Mouse (Mus musculus) lung, postnatal 25 days (tissue): ENCODE measurements around the gene Itm2b.

Experiments
- DNase-seq: peaks from one replicate; pipeline ENCODE4 v3.0.0; 2022; ENCODE audit warnings: low spot score

Itm2b gene

GRCm38 (mm10) chr14:73394263-73395006 is 9.3 kb upstream of the Itm2b start:
- no peak for DNase-seq

GRCm38 (mm10) chr14:73391457-73391856 is 6.4 kb upstream of the Itm2b start:
- no peak for DNase-seq

GRCm38 (mm10) chr14:73390196-73390595 is 5.1 kb upstream of the Itm2b start:
- no peak for DNase-seq

GRCm38 (mm10) chr14:73389059-73389458 is 4.0 kb upstream of the Itm2b start:
- peak; percentile 77 for DNase-seq

- peak; percentile 56 for DNase-seq
Observed at GRCm38 (mm10) chr14:73388546-73388945, 3.5 kb upstream of the Itm2b start.

- no peak for DNase-seq
Observed at GRCm38 (mm10) chr14:73386493-73386892, 1.4 kb upstream of the Itm2b start.

GRCm38 (mm10) chr14:73385720-73386374 is 758 bp upstream of the Itm2b start:
- no peak for DNase-seq

GRCm38 (mm10) chr14:73384546-73384912 is 560 bp downstream of the Itm2b start:
- peak; percentile 62 for DNase-seq

GRCm38 (mm10) chr14:73383746-73384145 is 1.3 kb downstream of the Itm2b start:
- no peak for DNase-seq

GRCm38 (mm10) chr14:73382699-73383098 is 2.4 kb downstream of the Itm2b start:
- peak; percentile 84 for DNase-seq

GRCm38 (mm10) chr14:73381559-73381958 is 3.5 kb downstream of the Itm2b start:
- DNase-seq, result no peak

GRCm38 (mm10) chr14:73377804-73378203 is 7.3 kb downstream of the Itm2b start:
- no peak for DNase-seq

- no peak for DNase-seq
Observed at GRCm38 (mm10) chr14:73376920-73377319, 8.2 kb downstream of the Itm2b start.

- no peak for DNase-seq
Observed at GRCm38 (mm10) chr14:73375903-73376302, 9.2 kb downstream of the Itm2b start.

GRCm38 (mm10) chr14:73375445-73375844 is 9.6 kb downstream of the Itm2b start:
- DNase-seq, result no peak

GRCm38 (mm10) chr14:73374315-73374890 is 10.7 kb downstream of the Itm2b start:
- no peak for DNase-seq

- DNase-seq, result no peak
Observed at GRCm38 (mm10) chr14:73373606-73374005, 11.5 kb downstream of the Itm2b start.

GRCm38 (mm10) chr14:73372990-73373389 is 12.1 kb downstream of the Itm2b start:
- DNase-seq, result no peak

- no peak for DNase-seq
Observed at GRCm38 (mm10) chr14:73371577-73371976, 13.5 kb downstream of the Itm2b start.

GRCm38 (mm10) chr14:73370695-73371372 is 14.3 kb downstream of the Itm2b start:
- no peak for DNase-seq

- DNase-seq, result no peak
Observed at GRCm38 (mm10) chr14:73370078-73370670, 14.9 kb downstream of the Itm2b start.

GRCm38 (mm10) chr14:73369634-73370033 is 15.5 kb downstream of the Itm2b start:
- DNase-seq, result no peak
